Mouse (Mus musculus) MEL (cell line): ENCODE data around the gene Olfr141. TPM values are rescaled to one million over a fixed set of nuclear protein-coding genes. Genes with fewer than 3 reads are reported as not detected.

ENCODE experiments used
- DNase-seq: peaks from one replicate; pipeline ENCODE4 v3.0.0; 2011; ENCODE audit warnings: low read depth, low spot score
- H3K27ac ChIP-seq: 2 replicates; pipeline ENCODE4 v1.5.1; 2012; ENCODE audit warnings: low read depth, mild to moderate bottlenecking, control low read depth, low read length, moderate library complexity; ENCODE audit not compliant: control insufficient read depth
- H3K27me3 ChIP-seq, 2 experiments: fragments of 150-350 bp in 1 of 2; sonication (generic) in 1 of 2; 2 replicates each; pipeline ENCODE4 v1.6.1; 2012; ENCODE audit warnings: low read length in 2 of 2, mild to moderate bottlenecking in 2 of 2, improper control_type of control experiment in 1 of 2, moderate library complexity in 1 of 2; ENCODE audit not compliant: insufficient read depth in 2 of 2, control insufficient read depth in 1 of 2
- H3K36me3 ChIP-seq, 2 experiments: 2 replicates each; pipeline ENCODE4 v1.6.1; 2012 to 2014; ENCODE audit warnings: low read length in 2 of 2, improper control_type of control experiment in 1 of 2, inconsistent platforms in 1 of 2, mild to moderate bottlenecking in 1 of 2; ENCODE audit not compliant: insufficient read depth in 2 of 2, control insufficient read depth in 1 of 2
- H3K4me1 ChIP-seq, 2 experiments: fragments of 150-350 bp in 1 of 2; sonication (generic) in 1 of 2; 2 replicates each; pipeline ENCODE4 v1.6.1; 2012; ENCODE audit warnings: low read length in 2 of 2, improper control_type of control experiment in 1 of 2, mild to moderate bottlenecking in 1 of 2; ENCODE audit not compliant: insufficient read depth in 2 of 2, control insufficient read depth in 1 of 2
- H3K4me3 ChIP-seq, 2 experiments: fragments of 150-350 bp in 1 of 2; sonication (generic) in 1 of 2; 2 replicates each; pipeline ENCODE4 v1.5.1; 2012; ENCODE audit warnings: low read depth in 2 of 2, low read length in 2 of 2, mild to moderate bottlenecking in 2 of 2, moderate library complexity in 2 of 2, control low read depth in 1 of 2, improper control_type of control experiment in 1 of 2; ENCODE audit not compliant: control insufficient read depth in 1 of 2, insufficient read depth in 1 of 2
- H3K79me2 ChIP-seq: 2 replicates; pipeline ENCODE4 v1.6.1; 2012; ENCODE audit warnings: mild to moderate bottlenecking, low read length, moderate library complexity; ENCODE audit not compliant: control insufficient read depth, poor library complexity, insufficient read depth
- H3K9ac ChIP-seq: 2 replicates; pipeline ENCODE4 v1.6.1; 2012; ENCODE audit warnings: low read depth, mild to moderate bottlenecking, control low read depth, low read length, moderate library complexity; ENCODE audit not compliant: control insufficient read depth, poor library complexity, severe bottlenecking
- H3K9me3 ChIP-seq: fragments of 150-350 bp; sonication (generic); replicated peaks from 2 replicates; pipeline ENCODE4 v1.6.1; 2012; ENCODE audit warnings: mild to moderate bottlenecking, low read length, improper control_type of control experiment, moderate library complexity; ENCODE audit not compliant: insufficient read depth
- CHD1 ChIP-seq: IDR thresholded peaks from 2 replicates; pipeline ENCODE4 v1.6.1; 2012; ENCODE audit warnings: low read depth, mild to moderate bottlenecking, inconsistent platforms, low read length, improper control_type of control experiment
- ETS1 ChIP-seq: IDR thresholded peaks from 2 replicates; pipeline ENCODE4 v1.6.1; 2012; ENCODE audit warnings: low read depth, mild to moderate bottlenecking, inconsistent platforms, low read length, improper control_type of control experiment, moderate library complexity
- GABPA ChIP-seq: IDR thresholded peaks from 2 replicates; pipeline ENCODE4 v1.6.1; 2012; ENCODE audit warnings: low read depth, mild to moderate bottlenecking, inconsistent platforms, low read length, improper control_type of control experiment, moderate library complexity
- GATA1 ChIP-seq: IDR thresholded peaks from 2 replicates; pipeline ENCODE4 v1.6.1; 2011; ENCODE audit warnings: low read depth, low read length, improper control_type of control experiment
- MAFK ChIP-seq: IDR thresholded peaks from 2 replicates; pipeline ENCODE4 v1.6.1; 2011; ENCODE audit warnings: low read depth, mild to moderate bottlenecking, low read length, improper control_type of control experiment, borderline replicate concordance
- MAX ChIP-seq: IDR thresholded peaks from 2 replicates; pipeline ENCODE4 v1.6.1; 2011; ENCODE audit warnings: low read length, improper control_type of control experiment
- MEF2A ChIP-seq: IDR thresholded peaks from 2 replicates; pipeline ENCODE4 v1.6.1; 2014; ENCODE audit warnings: low read depth, mild to moderate bottlenecking, inconsistent platforms, low read length, improper control_type of control experiment; ENCODE audit not compliant: poor library complexity, insufficient replicate concordance, severe bottlenecking; ENCODE audit errors: extremely low read depth
- MXI1 ChIP-seq: IDR thresholded peaks from 2 replicates; pipeline ENCODE4 v1.6.1; 2011; ENCODE audit warnings: mild to moderate bottlenecking, low read depth, low read length, improper control_type of control experiment
- MYC ChIP-seq: IDR thresholded peaks from 2 replicates; pipeline ENCODE4 v1.6.1; 2011; ENCODE audit warnings: low read depth, mild to moderate bottlenecking, low read length, improper control_type of control experiment, moderate library complexity
- NRF1 ChIP-seq: IDR thresholded peaks from 2 replicates; pipeline ENCODE4 v1.6.1; 2014; ENCODE audit warnings: low read depth, mild to moderate bottlenecking, inconsistent platforms, low read length, improper control_type of control experiment, moderate library complexity; ENCODE audit not compliant: poor library complexity, insufficient read depth, severe bottlenecking
- POLR2AphosphoS2 ChIP-seq: IDR thresholded peaks from 2 replicates; pipeline ENCODE4 v1.6.1; 2011; ENCODE audit warnings: low read length, improper control_type of control experiment
- RAD21 ChIP-seq: IDR thresholded peaks from 2 replicates; pipeline ENCODE4 v1.6.1; 2011; ENCODE audit warnings: mild to moderate bottlenecking, low read depth, low read length, improper control_type of control experiment
- SMC3 ChIP-seq: IDR thresholded peaks from 2 replicates; pipeline ENCODE4 v1.6.1; 2011; ENCODE audit warnings: low read depth, low read length, improper control_type of control experiment
- TAL1 ChIP-seq: IDR thresholded peaks from 2 replicates; pipeline ENCODE4 v1.6.1; 2012; ENCODE audit warnings: mild to moderate bottlenecking, inconsistent platforms, low read length, moderate library complexity, mixed read lengths
- TBP ChIP-seq: IDR thresholded peaks from 2 replicates; pipeline ENCODE4 v1.8.0; 2011; ENCODE audit warnings: low read depth, low read length, improper control_type of control experiment
- USF1 ChIP-seq: IDR thresholded peaks from 2 replicates; pipeline ENCODE4 v1.6.1; 2014; ENCODE audit warnings: low read depth, mild to moderate bottlenecking, inconsistent platforms, low read length, improper control_type of control experiment, moderate library complexity
- ZC3H11A ChIP-seq: IDR thresholded peaks from 2 replicates; pipeline ENCODE4 v1.6.1; 2012; ENCODE audit warnings: low read depth, mild to moderate bottlenecking, inconsistent platforms, low read length, improper control_type of control experiment
- polyA plus RNA-seq, 2 experiments: library from polyadenylated mRNA; stranded (reverse) in 1 of 2; unstranded in 1 of 2; fragments of >175 nt in 1 of 2; fragments of >200 nt in 1 of 2; gene quantifications; 2 replicates each; pipeline versions ENCODE4 v1.2.1 to v1.2.4; 2012; ENCODE audit warnings: low replicate concordance in 2 of 2, low read depth in 1 of 2; ENCODE audit not compliant: insufficient read length in 2 of 2, insufficient read depth in 1 of 2, missing spikeins in 1 of 2
- total RNA-seq: library from RNA; depleted of rRNA; stranded (reverse); fragments of 300-350 nt; gene quantifications from 2 replicates; pipeline ENCODE4 v1.2.3, GENCODE M21; 2012; rRNA removed

Gene Olfr141
- total RNA-seq (not detected in 2 replicates), polyA plus RNA-seq (not detected)

GRCm38 (mm10) chr2:86809918-86810317, at the start of gene Olfr141:
TSS of gene Olfr141 (minus strand) at chr2:86810018.
- no peaks in the 10 kb centered on the region for H3K9me3 ChIP-seq
- no peaks in the 10 kb centered on the region for H3K27me3 ChIP-seq
- H3K27ac ChIP-seq = no peak within 1 kb of the TSS
- H3K4me1 ChIP-seq = no peaks in the 10 kb centered on the region
- no peaks in the 10 kb centered on the region for H3K79me2 ChIP-seq
- no peak within 1 kb of the TSS for H3K4me3 ChIP-seq
- no peaks in the 10 kb centered on the region for H3K36me3 ChIP-seq
- no peak for DNase-seq
- no peak within 1 kb of the TSS for H3K9ac ChIP-seq
- TF ChIP-seq ZC3H11A = no peak
- TF ChIP-seq RAD21 = no peak
- TF ChIP-seq MAX = no peak
- no peak for TF ChIP-seq MXI1
- TF ChIP-seq TAL1 = no peak
- TF ChIP-seq TBP = no peak
- TF ChIP-seq SMC3 = no peak
- TF ChIP-seq NRF1 = no peak

DNA sequence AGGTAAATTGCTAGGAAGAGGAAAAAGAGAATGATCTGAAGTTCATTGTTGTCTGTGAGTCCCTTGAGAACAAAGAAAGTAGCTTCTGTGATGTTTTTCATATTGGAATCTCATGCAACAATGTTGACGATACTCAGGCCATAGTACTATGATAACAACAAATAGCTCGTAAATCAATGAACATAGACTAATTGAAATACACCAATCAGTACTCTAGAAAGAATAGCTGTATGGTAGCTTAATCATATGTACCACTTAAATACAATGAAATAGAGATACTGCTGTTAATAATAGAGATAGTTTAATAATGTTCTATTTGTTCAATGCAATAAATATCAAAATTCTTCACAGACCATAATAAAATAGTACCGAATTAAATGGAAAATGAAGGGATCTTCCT, 41.8 kb upstream of the Olfr141 start, which contains the start of gene Olfr1095:
Gene Olfr1095 (minus strand): TSS at position 101 of the 400 bp plus-strand sequence.
- no peaks in the 10 kb centered on the region for H3K79me2 ChIP-seq
- TF ChIP-seq MYC = no peak
- no peak for TF ChIP-seq NRF1
- no peak for TF ChIP-seq POLR2AphosphoS2
- no peak for TF ChIP-seq GABPA
- TF ChIP-seq CHD1 = no peak
- no peak for TF ChIP-seq ETS1
- no peak for TF ChIP-seq MAFK
- no peak for TF ChIP-seq MXI1
- no peak for TF ChIP-seq MAX
- TF ChIP-seq RAD21 = no peak
- TF ChIP-seq MEF2A = no peak
- TF ChIP-seq USF1 = no peak
- no peak for TF ChIP-seq GATA1
- no peak for TF ChIP-seq TAL1

More for the DNA sequence above, 41.8 kb upstream of the Olfr141 start, which contains the start of gene Olfr1095:
- no peaks in the 10 kb centered on the region for H3K9me3 ChIP-seq
- H3K4me1 ChIP-seq = no peaks in the 10 kb centered on the region
- no peaks in the 10 kb centered on the region for H3K27me3 ChIP-seq
- DNase-seq = no peak
- no peak within 1 kb of the TSS for H3K27ac ChIP-seq
- H3K9ac ChIP-seq = no peak within 1 kb of the TSS
- H3K4me3 ChIP-seq = no peak within 1 kb of the TSS
- H3K36me3 ChIP-seq = no peaks in the 10 kb centered on the region
